Mouse (Mus musculus): ENCODE results near the gene Csn1s2a.

GRCm38 (mm10) chr5:87753471-87753870, 20.9 kb upstream of the Csn1s2a start:
- TF ChIP-seq CTCF (conservative IDR thresholded peaks at IDR 0.05; ENCODE audit: insufficient read depth, insufficient read length, low read depth, low read length) (no peak), POLR2A (IDR thresholded peaks at IDR 0.05; ENCODE audit: low read depth, low read length) (no peak)

Measured in kidney, adult 2 months (tissue).